In the genomic region with DNA sequence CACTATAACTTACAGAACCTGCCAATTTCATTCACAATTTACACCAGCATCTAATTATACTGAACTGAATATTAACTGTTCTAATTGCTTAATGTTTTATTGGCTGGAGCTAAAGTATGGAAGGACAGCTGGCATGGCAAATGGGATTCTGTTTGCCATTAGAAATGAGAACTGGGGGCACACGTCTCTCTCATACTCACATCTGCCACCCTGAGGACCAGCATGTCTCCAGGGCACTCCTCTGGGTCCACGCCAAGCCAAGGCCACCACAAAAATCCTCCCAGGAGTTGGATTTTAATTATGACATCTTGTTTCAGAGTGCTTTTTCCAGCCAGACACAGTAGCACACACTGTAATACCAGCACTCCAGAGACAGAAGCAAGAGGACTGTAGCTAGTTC, we compare ENCODE assay signal across 25 mouse cellular contexts. TPM values are rescaled to one million over a fixed set of nuclear protein-coding genes. Genes with fewer than 3 reads are reported as not detected.
A peak's percentile ranks its signal among the peaks of the same experiment; 100 is the strongest.
DNase-seq lines count a peak whose midpoint lies in the region; ATAC-seq lines count a peak whose summit lies in the region.
"Had no signal": no experiment of that assay in that cellular context is flagged by ENCODE, and none has a peak within 500 bp of the region (broad histone marks: within the 10 kb centered on the region; RNA-seq: fewer than 3 reads in every experiment).

No protein-coding gene starts in this region.

- H3K36me3 ChIP-seq in forebrain, embryonic 14.5 days (ENCODE audit: control insufficient read depth, insufficient read depth, low read length) = no peaks in the 10 kb centered on the region
- no peaks in the 10 kb centered on the region for H3K36me3 ChIP-seq in forebrain, embryonic 12.5 days (replicated peaks)
- no peaks in the 10 kb centered on the region for H3K36me3 ChIP-seq in midbrain, embryonic 11.5 days (ENCODE audit: control insufficient read depth, insufficient read depth, low read length)
- H3K36me3 ChIP-seq in midbrain, embryonic 15.5 days (replicated peaks) = no peaks in the 10 kb centered on the region
- H3K36me3 ChIP-seq in hindbrain, embryonic 14.5 days (replicated peaks; ENCODE audit: control insufficient read depth, insufficient read depth) = no peaks in the 10 kb centered on the region
- H3K36me3 ChIP-seq: embryonic facial prominence, embryonic 15.5 days; G1E; heart, embryonic 10.5 days; hindbrain, embryonic 12.5 days had no signal

- peaks cover 14% of the 10 kb centered on the region; the same call in 1 of the 2 replicates for H3K4me1 ChIP-seq in forebrain, embryonic 14.5 days (ENCODE audit: control insufficient read depth, insufficient read depth, low read length)
- H3K4me1 ChIP-seq in forebrain, embryonic 12.5 days = peaks cover 39% of the 10 kb centered on the region
- H3K4me1 ChIP-seq in midbrain, embryonic 11.5 days (ENCODE audit: control insufficient read depth, insufficient read depth, low read length) = peaks cover 2% of the 10 kb centered on the region; the same call in 1 of the 2 replicates
- H3K4me1 ChIP-seq in midbrain, embryonic 15.5 days = peaks cover 20% of the 10 kb centered on the region
- peaks cover 21% of the 10 kb centered on the region for H3K4me1 ChIP-seq in brown adipose tissue, adult 24 weeks (ENCODE audit: control insufficient read depth, insufficient read depth, insufficient read length, low read length)
- peaks cover 27% of the 10 kb centered on the region for H3K4me1 ChIP-seq in hindbrain, embryonic 14.5 days (replicated peaks; ENCODE audit: control insufficient read depth, insufficient read depth, low read length)

- H3K4me3 ChIP-seq in forebrain, embryonic 14.5 days (ENCODE audit: low read depth, low read length) = no peak overlapping the region
- no peak overlapping the region for H3K4me3 ChIP-seq in forebrain, embryonic 12.5 days (replicated peaks)
- no peak overlapping the region for H3K4me3 ChIP-seq in midbrain, embryonic 11.5 days (ENCODE audit: low read depth, low read length)
- H3K4me3 ChIP-seq in midbrain, embryonic 15.5 days = no peak overlapping the region
- no peak overlapping the region for H3K4me3 ChIP-seq in brown adipose tissue, adult 24 weeks (ENCODE audit: insufficient read depth, low read depth, low read length)
- no peak overlapping the region for H3K4me3 ChIP-seq in hindbrain, embryonic 14.5 days (replicated peaks; ENCODE audit: low read length)
- H3K4me3 ChIP-seq: embryonic facial prominence, embryonic 15.5 days; erythroblast, embryonic 14.5 days; forebrain, embryonic 10.5 days; heart, embryonic 10.5 days; hindbrain, embryonic 12.5 days had no signal

- H3K27ac ChIP-seq in forebrain, embryonic 14.5 days (ENCODE audit: low read depth, low read length) = no peak overlapping the region
- H3K27ac ChIP-seq in forebrain, embryonic 12.5 days = no peak overlapping the region
- H3K27ac ChIP-seq in midbrain, embryonic 11.5 days (ENCODE audit: low read depth, low read length) = no peak overlapping the region
- no peak overlapping the region for H3K27ac ChIP-seq in midbrain, embryonic 15.5 days
- 0 out of 2 replicates have a peak overlapping the region, but pooled peaks have one; percentile 53 for H3K27ac ChIP-seq in brown adipose tissue, adult 24 weeks (replicated peaks; ENCODE audit: low read depth, low read length)
- no peak overlapping the region for H3K27ac ChIP-seq in hindbrain, embryonic 14.5 days
- H3K27ac ChIP-seq: embryonic facial prominence, embryonic 15.5 days; forebrain, embryonic 10.5 days; heart, embryonic 10.5 days; hindbrain, embryonic 12.5 days; hindbrain, postnatal 0 days had no signal

- peak; percentile 61 for DNase-seq in forebrain, embryonic 14.5 days (ENCODE audit: low spot score)
- peak; percentile 73 for DNase-seq in midbrain, embryonic 11.5 days (ENCODE audit: low spot score, missing footprints)
- peak; percentile 61 for DNase-seq in Muller cell, postnatal 12 days (ENCODE audit: inconsistent ontology term)
- no peak for DNase-seq in hindbrain, embryonic 14.5 days (ENCODE audit: low spot score)
- DNase-seq: adrenal gland, postnatal 25 days; B cell, adult 2 months; cerebellum, adult 11-12 months; cerebellum, adult 9-10 months; embryo, embryonic 11 days; gastrocnemius, postnatal 10 days; heart, adult 18-20 months; heart, postnatal 10 days; heart, postnatal 4 days; kidney, adult 11 months had no signal

- H3K27me3 ChIP-seq in forebrain, embryonic 14.5 days (replicated peaks; ENCODE audit: control insufficient read depth, insufficient read depth, low read length) = no peaks in the 10 kb centered on the region
- H3K27me3 ChIP-seq in forebrain, embryonic 12.5 days = no peaks in the 10 kb centered on the region
- H3K27me3 ChIP-seq in midbrain, embryonic 11.5 days (ENCODE audit: control insufficient read depth, insufficient read depth, low read length) = no peaks in the 10 kb centered on the region
- H3K27me3 ChIP-seq in midbrain, embryonic 15.5 days (replicated peaks) = no peaks in the 10 kb centered on the region
- H3K27me3 ChIP-seq in hindbrain, embryonic 14.5 days (ENCODE audit: control insufficient read depth, insufficient read depth, low read length) = no peaks in the 10 kb centered on the region
- H3K27me3 ChIP-seq: embryonic facial prominence, embryonic 15.5 days; hindbrain, embryonic 12.5 days had no signal

- no peak overlapping the region for H3K9ac ChIP-seq in forebrain, embryonic 14.5 days (ENCODE audit: low read length)
- H3K9ac ChIP-seq in forebrain, embryonic 12.5 days = no peak overlapping the region
- H3K9ac ChIP-seq in midbrain, embryonic 11.5 days (ENCODE audit: low read length) = no peak overlapping the region
- H3K9ac ChIP-seq in midbrain, embryonic 15.5 days = no peak overlapping the region
- H3K9ac ChIP-seq in hindbrain, embryonic 14.5 days = no peak overlapping the region
- H3K9ac ChIP-seq: embryonic facial prominence, embryonic 15.5 days; hindbrain, embryonic 12.5 days had no signal

- no peaks in the 10 kb centered on the region for H3K9me3 ChIP-seq in forebrain, embryonic 14.5 days (replicated peaks; ENCODE audit: control insufficient read depth, low read length)
- no peaks in the 10 kb centered on the region for H3K9me3 ChIP-seq in forebrain, embryonic 12.5 days
- H3K9me3 ChIP-seq in midbrain, embryonic 11.5 days (ENCODE audit: control insufficient read depth, low read length) = no peaks in the 10 kb centered on the region
- H3K9me3 ChIP-seq in midbrain, embryonic 15.5 days = no peaks in the 10 kb centered on the region
- H3K9me3 ChIP-seq in hindbrain, embryonic 14.5 days (ENCODE audit: control insufficient read depth, low read length) = no peaks in the 10 kb centered on the region
- H3K9me3 ChIP-seq: embryonic facial prominence, embryonic 15.5 days; forebrain, embryonic 10.5 days; G1E; heart, embryonic 10.5 days; hindbrain, embryonic 12.5 days had no signal

- ATAC-seq in forebrain, embryonic 14.5 days = no peak
- no peak for ATAC-seq in forebrain, embryonic 12.5 days (ENCODE audit: low FRiP score)
- ATAC-seq in midbrain, embryonic 11.5 days (ENCODE audit: low FRiP score) = no peak
- ATAC-seq in midbrain, embryonic 15.5 days (replicated peaks) = no peak
- ATAC-seq in hindbrain, embryonic 14.5 days (ENCODE audit: low FRiP score) = no peak
- ATAC-seq: CD4-positive, CD25-positive, alpha-beta regulatory T cell, adult 4 months; hindbrain, postnatal 0 days had no signal

- H3K4me2 ChIP-seq in forebrain, embryonic 14.5 days (ENCODE audit: low read length) = no peak overlapping the region
- no peak overlapping the region for H3K4me2 ChIP-seq in forebrain, embryonic 12.5 days
- no peak overlapping the region for H3K4me2 ChIP-seq in midbrain, embryonic 11.5 days
- no peak overlapping the region for H3K4me2 ChIP-seq in midbrain, embryonic 15.5 days
- H3K4me2 ChIP-seq in hindbrain, embryonic 14.5 days (replicated peaks) = no peak overlapping the region
- H3K4me2 ChIP-seq: embryonic facial prominence, embryonic 15.5 days; hindbrain, embryonic 12.5 days had no signal

- WGBS in forebrain, embryonic 14.5 days = 35% methylated on average over 2 of the region's 2 CpGs
- 62% methylated on average over 2 of the region's 2 CpGs for WGBS in forebrain, embryonic 12.5 days
- 84% methylated on average over 2 of the region's 2 CpGs for WGBS in midbrain, embryonic 11.5 days
- 34% methylated on average over 2 of the region's 2 CpGs for WGBS in midbrain, embryonic 15.5 days
- 30% methylated on average over 2 of the region's 2 CpGs for WGBS in hindbrain, embryonic 14.5 days

RNA-seq across cellular contexts. Expression of a gene that starts 18.5 kb away (rescaled TPM):
- polyA plus RNA-seq in forebrain, embryonic 14.5 days (2014; fragmentation: Nextera tagmentation; extraction: Ambion mirVana) = 89.6 and 115 TPM in 2 replicates
- 157 and 165 TPM in 2 replicates for polyA plus RNA-seq in forebrain, embryonic 12.5 days (2016; fragmentation: Nextera tagmentation; extraction: Ambion mirVana)
- polyA plus RNA-seq in midbrain, embryonic 11.5 days (2014; fragmentation: Nextera tagmentation; extraction: Ambion mirVana) = 117 and 130 TPM in 2 replicates
- polyA plus RNA-seq in midbrain, embryonic 15.5 days (2015; fragmentation: Nextera tagmentation; extraction: Ambion mirVana) = 114 and 121 TPM in 2 replicates
- 31.0 and 45.7 TPM in 2 replicates for polyA plus RNA-seq in brown adipose tissue, adult 24 weeks (2012; ENCODE audit: insufficient read depth, insufficient read length, missing spikeins)
- polyA plus RNA-seq in hindbrain, embryonic 14.5 days (2014; fragmentation: Nextera tagmentation; extraction: Ambion mirVana) = 89.1 and 99.0 TPM in 2 replicates
